Mouse (Mus musculus): ENCODE results near the gene Apoa1.

Gene Apoa1

DNA sequence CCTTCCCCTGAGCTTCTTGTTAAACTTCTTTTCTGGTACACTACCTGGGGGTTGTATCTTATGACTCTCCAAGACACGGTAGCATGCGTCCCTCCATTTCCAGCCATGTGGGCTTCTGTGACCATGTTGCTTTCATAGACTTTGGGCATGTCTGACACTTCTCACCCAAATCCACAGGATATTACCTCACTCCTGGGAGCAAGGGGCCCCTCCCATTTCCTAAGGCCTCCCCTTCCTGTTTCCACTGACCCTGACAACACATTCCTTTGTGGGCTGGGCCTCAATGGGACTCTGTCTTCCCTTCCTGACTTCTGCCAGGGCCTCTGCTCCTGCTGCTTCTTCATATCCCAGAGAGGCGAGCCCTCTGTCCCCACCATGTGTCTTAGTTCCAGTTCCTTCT lies 29.2 kb downstream of the Apoa1 start:
- no peak for DNase-seq (ENCODE audit: low read depth, low spot score)

DNA sequence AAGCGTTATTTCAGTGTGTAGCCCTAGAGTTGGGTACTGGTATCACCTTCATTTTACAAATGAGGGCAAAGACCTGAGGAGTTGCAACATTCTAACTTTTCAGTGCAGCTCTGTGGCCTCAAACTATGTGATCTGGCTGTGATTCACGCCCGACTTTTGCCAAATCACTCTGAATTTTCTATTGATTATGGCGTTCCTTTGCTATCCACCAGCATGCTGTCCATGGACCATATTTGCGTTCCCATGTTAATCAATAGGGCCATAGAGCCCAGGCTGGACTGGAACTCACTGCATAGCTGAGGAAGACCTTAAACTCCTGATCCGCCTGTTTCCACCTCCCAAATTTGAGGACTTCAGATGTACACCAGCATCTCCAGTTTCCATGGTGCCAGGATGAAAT lies 30.7 kb downstream of the Apoa1 start:
- DNase-seq (ENCODE audit: low read depth, low spot score), result no peak

DNA sequence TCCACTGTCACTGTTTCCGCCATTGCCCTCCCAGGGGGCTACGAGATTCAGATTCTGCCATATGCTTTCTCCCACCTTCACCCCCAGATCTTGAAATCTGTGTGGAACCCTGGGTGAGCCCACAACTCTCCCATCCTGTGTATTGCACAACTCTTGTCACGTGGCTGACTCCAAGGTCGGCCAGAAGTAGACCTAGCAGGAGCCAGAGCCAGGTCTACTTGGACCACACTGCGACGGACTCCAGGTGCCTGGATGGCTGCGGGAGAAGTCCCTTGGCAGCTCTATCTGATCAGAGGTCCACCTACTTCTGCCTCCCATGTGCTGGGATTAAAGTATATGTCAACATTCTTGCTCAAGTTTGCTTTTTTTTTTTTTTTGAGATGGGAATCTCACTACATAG lies 32.8 kb downstream of the Apoa1 start:
- no peak for DNase-seq (ENCODE audit: low read depth, low spot score)

DNA sequence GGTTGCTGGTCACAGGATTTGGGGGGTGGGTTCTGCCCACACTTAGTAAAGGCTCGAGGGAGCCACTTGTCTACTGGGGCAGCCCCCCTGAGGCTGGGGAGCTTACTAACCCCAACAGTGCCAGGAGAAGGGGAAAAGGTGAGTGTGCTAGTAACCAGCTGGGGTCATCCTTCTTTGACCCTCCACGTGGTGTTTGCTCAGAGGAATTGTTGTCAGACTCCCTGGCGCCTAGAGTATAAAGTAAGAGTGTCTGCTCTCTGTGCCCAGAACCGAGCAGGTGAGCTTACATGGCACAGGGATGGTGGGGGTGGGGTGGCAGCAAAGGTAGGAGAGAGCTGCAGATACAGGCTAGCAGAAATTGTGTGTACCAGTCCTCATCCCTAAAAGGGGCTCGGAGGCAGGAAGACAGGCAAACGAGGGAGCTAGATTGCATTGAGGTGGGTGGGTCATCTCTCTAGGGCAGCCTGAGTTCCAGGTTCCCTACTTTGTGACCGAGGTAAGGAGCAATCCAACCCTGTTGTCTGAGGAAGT lies 40.0 kb downstream of the Apoa1 start, which contains the start of gene Apoa5:
TSS of gene Apoa5 (plus strand) at position 291 of the 531 bp plus-strand sequence.
- DNase-seq (ENCODE audit: low read depth, low spot score), result no peak

DNA sequence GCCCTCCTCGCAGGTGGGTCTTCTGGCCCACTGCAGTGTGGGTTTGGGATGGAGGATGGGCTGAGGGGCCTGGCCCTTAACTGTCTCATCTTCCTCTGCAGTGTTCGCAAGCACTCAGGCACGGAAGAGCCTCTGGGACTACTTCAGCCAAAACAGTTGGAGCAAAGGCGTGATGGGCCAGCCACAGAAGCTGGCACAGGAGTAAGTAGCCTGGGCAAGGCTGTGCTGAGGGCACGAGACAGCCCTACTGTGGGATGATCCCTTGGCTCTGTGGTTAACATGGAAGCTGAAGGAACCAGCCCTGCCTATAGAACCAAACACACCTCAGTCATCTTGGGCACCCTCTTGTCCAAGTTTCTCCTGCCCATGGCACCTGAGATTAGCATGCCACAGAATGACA lies 40.7 kb downstream of the Apoa1 start:
- no peak for DNase-seq (ENCODE audit: low read depth, low spot score)

DNA sequence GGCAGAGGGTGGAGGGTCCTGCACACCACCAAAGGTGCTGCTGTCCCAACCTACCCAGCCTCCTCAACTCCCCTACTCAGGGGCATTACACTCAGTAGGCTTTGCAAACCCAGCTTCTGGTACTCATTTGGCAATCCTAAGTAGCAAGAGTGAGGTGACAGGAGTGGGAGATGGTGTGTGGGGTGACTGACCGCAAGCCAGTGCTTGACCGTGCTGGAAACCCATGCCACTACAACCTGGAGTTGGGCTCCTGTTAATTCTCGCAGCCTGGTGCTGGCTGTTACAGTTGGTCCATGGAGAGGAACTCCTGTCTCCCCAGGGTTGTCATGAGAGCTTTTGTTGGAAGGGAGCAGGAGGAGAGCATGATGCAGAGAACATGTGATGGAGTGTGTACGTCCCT lies 42.4 kb downstream of the Apoa1 start:
- no peak for DNase-seq (ENCODE audit: low read depth, low spot score)

DNA sequence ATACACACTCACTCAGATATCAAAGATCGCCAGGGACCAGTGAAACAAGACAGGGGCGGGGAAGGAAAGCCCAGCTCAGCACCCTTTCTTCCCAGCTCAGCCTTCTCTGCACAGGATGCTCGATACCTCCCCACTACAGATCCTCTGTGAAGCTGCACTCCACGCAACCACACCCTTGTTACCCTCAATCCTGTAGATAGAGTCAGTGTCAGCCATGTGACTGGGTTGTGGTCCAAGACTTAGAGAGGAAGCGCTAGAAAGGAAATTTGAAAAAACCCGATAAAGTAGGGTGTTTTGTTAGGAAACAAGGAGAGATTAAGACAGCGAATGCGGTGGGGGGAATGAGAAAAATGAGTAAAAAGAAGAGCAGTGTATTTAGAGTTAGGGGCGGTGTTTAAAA lies 43.7 kb downstream of the Apoa1 start:
- DNase-seq (ENCODE audit: low read depth, low spot score), result peak; percentile 52

DNA sequence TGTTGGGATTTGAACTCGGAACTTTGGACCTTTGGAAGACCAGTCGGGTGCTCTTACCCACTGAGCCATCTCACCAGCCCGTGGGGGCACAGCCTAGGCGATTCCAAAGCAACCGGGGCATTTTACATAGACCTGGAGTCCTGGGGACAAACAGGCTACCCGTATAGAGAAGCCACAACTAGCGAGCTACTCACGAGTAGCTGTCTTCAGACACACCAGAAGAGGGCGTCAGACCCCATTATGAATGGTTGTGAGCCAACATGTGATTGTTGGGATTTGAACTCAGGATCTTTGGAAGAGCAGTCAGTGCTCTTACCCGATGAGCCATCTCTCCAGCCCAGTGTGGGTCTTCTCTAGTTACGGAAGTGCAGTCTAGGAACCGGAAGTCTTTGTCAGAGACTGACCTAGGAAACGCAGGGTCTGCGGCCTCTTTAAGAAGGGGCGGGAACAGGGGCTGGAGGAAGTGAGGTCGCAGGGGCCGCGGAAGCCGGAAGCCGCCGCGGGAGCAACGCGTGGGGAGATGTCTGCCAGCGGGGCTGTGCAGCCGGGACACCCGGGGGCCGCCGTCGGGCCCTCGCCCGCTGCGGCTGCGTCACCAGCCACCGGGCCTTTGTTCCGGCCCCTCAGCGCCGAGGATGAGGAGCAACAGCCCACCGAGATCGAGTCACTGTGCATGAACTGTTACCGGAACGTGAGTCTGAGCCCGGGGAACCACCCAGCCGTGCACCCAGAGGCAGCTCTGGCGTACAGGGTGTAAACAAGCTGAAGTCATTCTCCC lies 44.5 kb downstream of the Apoa1 start, which contains the start of gene Zpr1:
TSS of gene Zpr1 (plus strand) at position 388 of the 778 bp plus-strand sequence.
- DNase-seq (ENCODE audit: low read depth, low spot score), result peak; percentile 93

DNA sequence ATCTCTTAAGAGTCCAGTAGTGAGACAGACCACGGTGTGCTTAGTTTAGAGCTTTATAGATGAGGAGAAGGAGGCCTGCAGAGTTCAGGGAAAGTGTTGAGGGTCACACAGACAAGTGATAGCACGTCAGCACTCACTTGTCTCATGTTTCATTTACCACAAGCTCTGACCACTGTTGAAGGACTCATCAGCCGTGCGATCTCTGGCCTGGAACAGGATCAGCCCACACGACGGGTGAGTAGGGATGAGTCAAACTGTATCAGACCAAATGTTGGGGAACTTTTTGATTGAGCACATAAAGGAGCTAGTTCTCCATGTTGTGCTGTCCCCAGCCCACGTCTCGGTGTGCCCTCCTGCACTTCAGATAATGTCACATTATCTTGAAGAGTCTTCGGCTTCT lies 46.1 kb downstream of the Apoa1 start:
- no peak for DNase-seq (ENCODE audit: low read depth, low spot score)

All from CD4-positive, CD25-positive, alpha-beta regulatory T cell, adult 2 months (primary cell).